Mouse (Mus musculus) CD4-positive, CD25-positive, alpha-beta regulatory T cell, adult 2 months (primary cell): Measurements from ENCODE around the gene Atp9a.
A peak's percentile ranks its signal among the peaks of the same experiment; 100 is the strongest.

ENCODE experiments used
- DNase-seq: peaks from one replicate; pipeline ENCODE4 v3.0.0-alpha.2; 2012; ENCODE audit warnings: low read depth, low spot score

Gene Atp9a

DNA sequence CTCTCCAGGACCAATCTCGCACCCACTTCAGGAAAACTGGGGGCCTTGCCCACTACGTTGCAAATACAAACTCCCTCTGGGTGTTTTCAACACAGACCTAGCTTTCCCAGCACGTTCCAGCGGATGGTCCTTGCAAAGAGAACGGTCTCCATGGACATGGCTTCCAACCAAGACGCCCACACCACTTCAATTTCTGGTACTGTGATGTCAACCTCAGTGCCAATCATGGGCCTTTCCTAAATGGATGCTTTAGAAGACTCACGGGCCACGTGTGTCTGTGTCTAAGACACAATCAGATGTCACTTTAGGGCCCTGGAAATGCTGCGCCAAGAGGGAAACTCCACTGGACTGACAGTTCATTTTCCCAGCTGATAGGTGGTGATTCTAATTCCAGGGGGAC lies 60.7 kb downstream of the Atp9a start:
- no peak for DNase-seq

GRCm38 (mm10) chr2:168679381-168680199 lies 62.6 kb downstream of the Atp9a start:
- no peak for DNase-seq

GRCm38 (mm10) chr2:168678662-168679294 lies 63.4 kb downstream of the Atp9a start:
- no peak for DNase-seq

DNA sequence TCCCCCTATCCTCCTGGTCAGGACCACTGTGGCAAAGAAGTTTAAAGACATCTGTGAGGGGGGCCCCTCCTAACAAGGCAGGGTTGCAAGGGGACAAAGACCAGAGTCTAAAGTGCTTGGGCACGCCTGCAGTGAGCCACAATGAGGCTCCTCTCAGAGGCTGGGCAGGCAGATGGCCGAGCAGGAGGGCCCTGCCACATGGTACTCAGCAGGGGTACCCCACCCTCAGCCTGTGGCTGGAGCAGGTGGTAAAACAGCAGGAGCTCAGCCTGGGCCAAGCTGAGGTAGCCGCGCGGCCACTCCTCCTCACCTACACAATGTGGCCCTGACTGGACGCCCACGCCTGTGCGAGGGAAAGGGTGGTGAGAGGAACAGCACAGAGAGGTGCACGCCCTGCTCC lies 64.6 kb downstream of the Atp9a start:
- no peak for DNase-seq

DNA sequence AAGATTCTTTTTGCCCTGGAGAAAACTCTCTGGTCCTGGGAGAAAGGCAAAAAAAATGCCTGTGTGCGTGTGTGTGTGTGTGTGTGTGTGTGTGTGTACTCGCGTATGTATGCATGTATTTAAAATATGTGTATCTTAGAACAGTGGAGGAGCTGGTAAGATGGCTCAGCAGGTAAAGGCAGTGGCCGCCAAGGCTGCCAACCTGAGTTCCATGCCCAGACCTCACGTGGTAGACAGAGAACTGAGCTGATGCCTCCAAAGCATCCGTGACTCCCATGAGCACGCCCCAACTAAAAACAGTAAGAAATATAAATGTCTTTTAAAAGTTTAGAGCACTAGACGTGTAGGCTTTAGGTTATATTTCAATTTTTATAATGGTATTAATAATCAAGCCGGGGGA lies 70.5 kb downstream of the Atp9a start:
- DNase-seq = no peak

DNA sequence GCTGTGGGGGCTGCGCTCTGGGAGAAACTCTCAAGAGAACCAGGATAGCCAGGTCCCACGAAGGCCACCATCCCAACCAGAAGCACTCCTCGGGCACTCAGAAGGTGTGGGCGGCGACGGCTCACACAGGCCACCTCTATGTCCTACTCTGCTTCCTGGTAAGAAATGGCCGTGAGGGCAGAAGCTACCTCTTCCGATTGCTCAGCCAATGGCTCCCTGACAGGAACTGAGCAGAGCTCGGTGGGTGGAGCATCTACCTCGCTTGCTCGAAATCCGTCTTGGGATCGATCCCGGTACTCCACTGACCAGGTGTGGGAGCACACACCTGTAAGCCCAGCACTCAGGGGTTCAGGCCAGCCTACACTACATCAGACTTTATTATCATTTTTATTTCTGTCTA lies 72.0 kb downstream of the Atp9a start:
- DNase-seq = no peak

DNA sequence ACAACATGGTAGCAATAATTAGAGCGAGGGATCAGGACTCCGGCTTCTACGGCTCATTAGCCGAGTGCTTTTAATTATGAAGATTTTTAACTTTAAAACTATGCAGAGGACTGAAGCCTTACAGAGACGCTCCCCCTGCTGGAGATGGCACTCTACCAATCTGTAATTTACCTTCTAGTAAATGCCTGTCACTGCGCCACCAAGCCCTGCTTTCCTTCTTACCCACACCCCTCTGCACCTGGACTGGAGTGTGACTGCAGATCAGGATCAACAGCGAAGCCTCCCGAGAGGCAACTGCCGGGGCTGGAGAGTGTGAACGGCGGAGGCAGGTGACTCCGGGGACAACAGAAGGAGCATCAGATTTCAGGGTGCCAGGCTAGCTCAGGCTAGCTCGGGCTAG lies 72.4 kb downstream of the Atp9a start:
- DNase-seq = no peak

DNA sequence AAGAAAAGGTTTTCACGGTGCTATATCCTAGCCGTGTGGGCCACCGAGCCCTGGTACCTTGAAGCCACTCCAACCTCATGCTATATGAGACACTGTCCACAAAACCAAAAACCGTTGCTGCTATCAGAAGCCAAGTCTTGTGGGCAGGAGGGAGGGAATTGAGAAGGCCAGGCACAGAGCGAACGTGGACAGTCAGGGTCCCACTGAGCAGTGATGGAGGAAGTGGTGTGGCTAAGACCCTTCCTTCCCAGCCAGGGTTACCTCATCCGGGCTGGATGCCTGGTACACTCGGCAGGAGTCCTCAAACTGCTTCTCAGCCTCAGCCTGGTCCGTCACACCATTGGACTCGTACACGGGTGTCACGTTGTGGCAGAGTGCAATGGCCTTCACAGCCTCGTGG lies 74.5 kb downstream of the Atp9a start:
- no peak for DNase-seq

GRCm38 (mm10) chr2:168665680-168666079 lies 76.5 kb downstream of the Atp9a start:
- no peak for DNase-seq

DNA sequence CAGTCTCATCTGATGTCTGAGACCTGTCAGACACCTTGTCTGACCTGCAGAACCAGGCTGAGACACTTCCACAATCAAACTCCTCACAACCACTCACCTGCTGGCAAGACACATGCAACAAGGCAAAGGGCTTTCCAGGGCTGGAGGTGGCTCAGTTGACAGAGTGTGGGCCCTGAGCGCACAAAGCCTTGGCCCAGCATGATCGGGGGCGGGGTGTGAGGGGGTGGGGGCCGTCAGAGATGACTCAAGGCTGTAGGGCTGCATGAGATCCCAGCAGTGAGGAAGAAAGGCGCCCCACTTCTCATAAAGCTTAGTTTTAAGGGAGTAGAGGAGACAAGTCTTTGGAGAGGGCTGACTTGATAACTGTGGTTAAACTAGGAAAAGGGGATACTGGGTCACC lies 78.5 kb downstream of the Atp9a start:
- no peak for DNase-seq

DNA sequence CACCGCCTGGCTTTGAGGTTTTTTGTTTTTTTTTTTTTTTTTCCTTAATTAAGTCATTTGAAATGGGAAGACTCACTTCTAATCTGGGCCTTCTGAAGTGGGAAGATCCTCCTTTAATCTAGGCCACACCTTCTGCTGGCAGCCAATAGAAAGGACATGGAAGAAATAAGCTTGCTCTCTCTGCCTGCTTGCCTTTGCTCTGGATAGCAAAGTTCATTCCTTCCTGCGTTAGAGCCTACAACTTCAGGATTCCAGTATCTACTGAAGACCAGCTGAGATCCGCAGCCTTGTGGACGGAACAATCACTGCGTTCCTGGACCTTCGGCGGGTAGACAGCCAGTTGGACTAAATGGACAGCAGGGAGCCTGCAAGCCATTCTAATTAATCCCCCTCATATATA lies 79.0 kb downstream of the Atp9a start:
- no peak for DNase-seq

DNA sequence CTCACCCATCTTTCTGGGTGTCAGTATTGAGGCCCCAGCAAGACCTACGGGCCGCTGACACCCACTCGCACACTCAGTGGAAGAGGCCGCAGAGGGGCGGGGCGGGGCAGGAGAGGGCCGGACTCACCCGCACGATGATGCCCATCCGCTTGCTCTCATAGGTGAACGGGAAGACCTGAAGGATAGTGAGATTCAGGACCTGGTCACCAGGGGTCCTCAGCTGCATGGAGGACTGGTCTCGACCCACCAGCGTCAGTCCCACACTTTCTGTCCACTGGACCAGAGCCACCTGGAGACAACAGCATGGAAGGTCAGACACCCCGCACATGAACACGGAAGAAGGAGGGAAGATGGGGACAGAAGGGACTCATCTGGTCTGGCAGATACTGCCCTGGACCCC lies 80.4 kb downstream of the Atp9a start:
- no peak for DNase-seq

GRCm38 (mm10) chr2:168660344-168660743 lies 81.9 kb downstream of the Atp9a start:
- DNase-seq = peak; percentile 37

GRCm38 (mm10) chr2:168658551-168658950 lies 83.7 kb downstream of the Atp9a start:
- DNase-seq = no peak

DNA sequence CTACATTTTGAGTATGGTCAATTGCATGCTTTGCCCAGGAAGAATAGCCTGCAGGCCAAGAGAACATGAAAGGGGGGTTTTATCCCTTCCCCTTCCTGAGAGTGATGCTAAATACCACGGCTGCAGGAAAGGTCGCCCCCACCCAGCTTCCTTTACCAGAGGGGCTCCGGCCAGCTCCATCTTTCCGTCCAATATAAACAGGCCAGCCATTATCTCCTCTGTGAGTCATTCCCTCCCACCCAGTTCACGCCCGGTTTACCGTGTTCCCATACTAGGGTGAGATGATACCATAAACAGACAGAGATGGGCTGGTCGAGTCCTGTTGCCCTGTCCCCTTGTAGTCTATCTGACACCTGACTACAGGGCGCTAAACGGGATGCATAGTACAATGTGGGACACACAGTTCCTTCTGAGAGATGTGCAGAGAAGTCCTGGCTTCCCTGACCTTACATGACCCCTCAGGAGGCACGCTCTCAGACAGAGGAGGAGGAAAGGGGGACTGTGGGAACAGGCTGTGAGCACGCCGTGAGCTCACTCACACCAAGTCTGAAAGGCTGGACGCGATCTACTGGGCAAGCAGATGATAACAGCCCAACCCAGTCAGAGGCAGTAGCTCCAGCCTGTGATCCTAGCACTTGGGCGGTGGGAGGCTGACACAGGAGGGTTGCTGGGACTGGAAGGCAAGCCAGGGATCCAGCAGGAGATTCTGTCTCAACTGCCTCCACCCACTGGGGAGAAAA lies 85.5 kb downstream of the Atp9a start:
- DNase-seq = no peak

DNA sequence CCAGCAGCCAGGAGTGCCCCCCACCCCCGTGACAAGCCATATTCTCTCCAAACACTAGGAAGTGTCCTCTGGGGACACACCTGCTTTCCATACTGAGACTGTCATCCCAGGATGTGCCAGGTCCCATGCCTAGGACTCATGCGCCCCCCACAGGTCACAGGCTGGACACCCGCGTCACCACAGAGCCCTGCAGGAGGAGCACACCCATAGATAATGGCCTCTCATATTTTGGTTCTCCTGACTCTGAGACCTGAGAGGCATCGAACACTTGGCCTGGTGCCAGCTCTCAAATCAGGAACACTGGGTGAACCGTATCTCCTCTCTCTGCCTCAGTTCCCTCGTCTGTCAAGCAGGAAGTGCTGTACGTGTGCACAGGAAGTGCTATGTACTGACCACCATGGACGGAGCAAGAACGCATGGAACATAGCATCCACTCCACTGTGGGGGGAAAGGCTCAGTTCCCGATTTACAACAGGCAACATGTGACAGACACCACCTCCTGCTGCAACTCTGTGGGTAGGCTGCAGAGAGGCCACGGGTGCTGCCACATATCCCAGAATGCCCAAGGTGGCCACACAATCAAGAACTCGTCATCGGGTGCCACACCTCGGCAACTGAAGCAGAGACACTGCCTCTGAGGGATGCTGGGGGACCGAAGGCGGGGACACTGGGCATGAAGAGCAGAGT lies 87.1 kb downstream of the Atp9a start:
- no peak for DNase-seq

DNA sequence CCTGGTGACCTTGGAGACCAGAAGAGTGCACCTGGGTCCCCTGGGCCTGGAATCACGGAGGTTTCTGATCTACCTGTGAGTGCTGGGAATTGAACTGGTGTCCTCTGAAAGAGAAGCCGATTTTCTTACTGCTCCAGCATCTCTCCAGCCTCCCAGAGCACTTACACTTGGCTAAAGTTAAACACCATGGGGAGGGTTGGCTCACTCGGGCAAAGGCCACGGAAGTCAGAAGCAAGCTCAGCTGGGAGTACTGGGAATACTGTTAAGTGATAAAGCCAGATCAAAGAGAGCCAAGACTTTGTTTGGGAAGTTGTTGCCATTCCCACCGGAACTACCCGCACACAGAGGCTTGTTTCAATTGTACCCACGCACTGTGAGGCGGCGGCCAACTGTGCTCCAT lies 87.7 kb downstream of the Atp9a start:
- DNase-seq = no peak

GRCm38 (mm10) chr2:168651757-168652156 lies 90.5 kb downstream of the Atp9a start:
- peak; percentile 66 for DNase-seq

- no peak for DNase-seq
Observed at GRCm38 (mm10) chr2:168648171-168648570, 94.0 kb downstream of the Atp9a start.

DNA sequence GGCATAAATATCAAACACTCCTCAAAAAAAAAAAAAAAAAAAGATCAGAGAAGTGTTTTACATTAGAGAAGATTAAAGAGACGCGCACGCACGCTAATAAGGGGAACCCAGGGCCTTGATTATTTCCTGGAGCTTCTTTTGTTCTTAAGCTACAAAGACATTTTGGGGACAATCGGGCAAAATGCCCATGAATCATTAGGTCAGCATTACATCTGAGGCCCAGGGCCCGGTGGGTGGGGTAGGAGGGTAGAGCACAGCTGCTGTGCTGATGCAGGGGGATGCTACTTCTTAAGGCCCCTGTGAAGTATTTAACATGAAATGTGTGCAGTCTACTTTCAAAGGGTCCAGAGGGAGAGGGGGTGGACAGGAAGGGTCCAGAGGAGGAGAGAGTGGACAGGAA lies 97.4 kb downstream of the Atp9a start:
- no peak for DNase-seq

DNA sequence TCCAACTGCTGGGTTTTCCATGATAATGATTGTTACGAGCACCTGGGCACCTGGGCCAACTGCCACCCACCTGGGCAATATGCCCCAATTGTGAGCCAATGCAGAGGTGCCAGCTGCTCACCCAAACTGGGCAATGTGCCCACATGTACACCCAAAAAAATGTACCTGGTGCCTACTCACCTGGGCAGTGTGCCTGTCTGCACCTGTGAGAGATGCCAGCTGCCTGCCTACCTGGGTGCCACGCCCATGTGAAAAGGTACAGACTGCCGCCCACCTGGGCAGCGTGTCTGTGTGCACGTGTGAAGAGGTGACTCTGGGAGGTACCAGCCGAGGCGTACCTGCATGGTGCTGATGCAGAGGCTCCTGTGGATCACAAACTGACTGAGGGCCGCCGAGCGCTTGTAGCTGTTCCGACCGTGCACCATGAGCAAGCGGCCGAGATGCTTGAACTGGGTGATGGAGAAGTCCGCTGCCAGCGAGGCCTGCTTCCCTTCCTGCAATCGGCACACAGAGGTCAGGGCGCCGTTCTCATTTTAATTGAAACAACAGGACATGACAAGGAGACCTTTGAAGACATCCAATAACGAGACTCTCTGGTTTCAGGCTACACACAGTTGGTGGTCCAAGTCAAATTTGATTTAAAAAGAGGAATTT lies 98.6 kb downstream of the Atp9a start:
- DNase-seq = no peak

DNA sequence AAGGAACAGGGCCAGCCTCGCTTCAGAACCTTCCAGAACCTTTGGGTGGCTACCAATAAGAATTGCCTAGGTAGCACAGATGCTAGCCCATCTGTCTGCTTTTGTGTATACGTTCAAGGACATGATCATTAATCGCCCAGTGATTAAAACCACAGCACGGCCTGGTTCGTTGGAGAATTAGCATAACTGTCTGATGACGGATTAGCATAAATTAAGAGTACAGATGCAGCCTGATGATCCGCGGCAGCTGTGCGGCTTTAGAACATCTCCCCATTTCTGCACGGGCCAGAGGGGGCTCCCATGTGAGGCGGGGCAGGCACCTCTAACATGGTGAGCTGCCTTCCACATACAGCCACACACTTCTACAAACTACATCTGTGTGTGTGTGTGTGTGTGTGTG lies 100.0 kb downstream of the Atp9a start:
- no peak for DNase-seq
